ENCODE assay signal across 9 mouse cellular contexts in genomic region chr10:41935476-41935829, GRCm38 (mm10).
DNase-seq lines count a peak whose midpoint lies in the region; ATAC-seq lines count a peak whose summit lies in the region.
"Had no signal": no experiment of that assay in that cellular context is flagged by ENCODE, and none has a peak within 500 bp of the region (broad histone marks: within the 10 kb centered on the region; RNA-seq: fewer than 3 reads in every experiment).

No protein-coding gene starts in this region.

- no peak overlapping the region for H3K27ac ChIP-seq in intestine, embryonic 15.5 days
- no peak overlapping the region for H3K27ac ChIP-seq in intestine, embryonic 16.5 days (ENCODE audit: low read length)
- peak overlapping the region; percentile 85 for H3K27ac ChIP-seq in forebrain, embryonic 12.5 days
- H3K27ac ChIP-seq in midbrain, embryonic 11.5 days (ENCODE audit: low read depth, low read length): no peak overlapping the region

- DNase-seq in cerebellum, adult 9-10 months: peak; percentile 79
- DNase-seq in midbrain, embryonic 11.5 days (ENCODE audit: low spot score, missing footprints): peak; percentile 87
- DNase-seq in adipocyte (ENCODE audit: low spot score): no peak
- DNase-seq in gastrocnemius, postnatal 10 days: no peak
- no peak for DNase-seq in Muller cell, postnatal 12 days (ENCODE audit: inconsistent ontology term)

- H3K4me1 ChIP-seq in intestine, embryonic 15.5 days (replicated peaks): peaks cover 13% of the 10 kb centered on the region
- peaks cover 16% of the 10 kb centered on the region for H3K4me1 ChIP-seq in intestine, embryonic 16.5 days (ENCODE audit: control insufficient read depth, insufficient read depth, low read length)
- peaks cover 31% of the 10 kb centered on the region for H3K4me1 ChIP-seq in forebrain, embryonic 12.5 days
- H3K4me1 ChIP-seq in midbrain, embryonic 11.5 days (ENCODE audit: control insufficient read depth, insufficient read depth, low read length): peaks cover 12% of the 10 kb centered on the region

- H3K4me3 ChIP-seq in intestine, embryonic 15.5 days (replicated peaks): no peak overlapping the region
- H3K4me3 ChIP-seq in intestine, embryonic 16.5 days (ENCODE audit: low read length): no peak overlapping the region
- H3K4me3 ChIP-seq in forebrain, embryonic 12.5 days (replicated peaks): no peak overlapping the region
- H3K4me3 ChIP-seq in midbrain, embryonic 11.5 days (ENCODE audit: low read depth, low read length): no peak overlapping the region
- H3K4me3 ChIP-seq: limb, embryonic 12.5 days had no signal

- no peaks in the 10 kb centered on the region for H3K27me3 ChIP-seq in intestine, embryonic 15.5 days (replicated peaks)
- no peaks in the 10 kb centered on the region for H3K27me3 ChIP-seq in intestine, embryonic 16.5 days (replicated peaks; ENCODE audit: control insufficient read depth, insufficient read depth, low read length)
- 0 out of 2 replicates have a peak, but pooled peaks cover 9% of the 10 kb centered on the region for H3K27me3 ChIP-seq in forebrain, embryonic 12.5 days
- no peaks in the 10 kb centered on the region for H3K27me3 ChIP-seq in midbrain, embryonic 11.5 days (ENCODE audit: control insufficient read depth, insufficient read depth, low read length)
- H3K27me3 ChIP-seq: limb, embryonic 12.5 days had no signal

- ATAC-seq in intestine, embryonic 15.5 days: no peak
- ATAC-seq in intestine, embryonic 16.5 days: no peak
- ATAC-seq in forebrain, embryonic 12.5 days (ENCODE audit: low FRiP score): no peak
- ATAC-seq in midbrain, embryonic 11.5 days (ENCODE audit: low FRiP score): no peak

- H3K9ac ChIP-seq in intestine, embryonic 15.5 days: no peak overlapping the region
- H3K9ac ChIP-seq in intestine, embryonic 16.5 days (ENCODE audit: low read depth, low read length): no peak overlapping the region
- H3K9ac ChIP-seq in forebrain, embryonic 12.5 days: no peak overlapping the region
- H3K9ac ChIP-seq in midbrain, embryonic 11.5 days (ENCODE audit: low read length): no peak overlapping the region

- no peaks in the 10 kb centered on the region for H3K36me3 ChIP-seq in intestine, embryonic 15.5 days
- H3K36me3 ChIP-seq in intestine, embryonic 16.5 days (ENCODE audit: control insufficient read depth, insufficient read depth, low read length): no peaks in the 10 kb centered on the region
- H3K36me3 ChIP-seq in forebrain, embryonic 12.5 days (replicated peaks): no peaks in the 10 kb centered on the region
- H3K36me3 ChIP-seq in midbrain, embryonic 11.5 days (ENCODE audit: control insufficient read depth, insufficient read depth, low read length): no peaks in the 10 kb centered on the region
- H3K36me3 ChIP-seq: limb, embryonic 12.5 days had no signal

- no peaks in the 10 kb centered on the region for H3K9me3 ChIP-seq in intestine, embryonic 15.5 days
- no peaks in the 10 kb centered on the region for H3K9me3 ChIP-seq in intestine, embryonic 16.5 days (ENCODE audit: control insufficient read depth, low read length)
- H3K9me3 ChIP-seq in forebrain, embryonic 12.5 days: no peaks in the 10 kb centered on the region
- H3K9me3 ChIP-seq in midbrain, embryonic 11.5 days (ENCODE audit: control insufficient read depth, low read length): no peaks in the 10 kb centered on the region
- H3K9me3 ChIP-seq: limb, embryonic 12.5 days had no signal

- H3K4me2 ChIP-seq in intestine, embryonic 15.5 days (replicated peaks): peak overlapping the region; percentile 29; the same call in 1 of the 2 replicates
- no peak overlapping the region for H3K4me2 ChIP-seq in intestine, embryonic 16.5 days (ENCODE audit: low read depth, low read length)
- peak overlapping the region; percentile 44; the same call in 1 of the 2 replicates for H3K4me2 ChIP-seq in forebrain, embryonic 12.5 days
- H3K4me2 ChIP-seq in midbrain, embryonic 11.5 days: peak overlapping the region; percentile 30; the same call in 1 of the 2 replicates

Comparison
In these comparisons a context has a peak if more than half of its experiments do, and no peak if none do; other contexts are left out.
1. DNase-seq: peak in cerebellum, adult 9-10 months (single experiment) and midbrain, embryonic 11.5 days (single experiment); none in adipocyte (single experiment), gastrocnemius, postnatal 10 days (single experiment) and Muller cell, postnatal 12 days (single experiment).